ENCODE assay signal across 20 mouse cellular contexts in the genomic region with DNA sequence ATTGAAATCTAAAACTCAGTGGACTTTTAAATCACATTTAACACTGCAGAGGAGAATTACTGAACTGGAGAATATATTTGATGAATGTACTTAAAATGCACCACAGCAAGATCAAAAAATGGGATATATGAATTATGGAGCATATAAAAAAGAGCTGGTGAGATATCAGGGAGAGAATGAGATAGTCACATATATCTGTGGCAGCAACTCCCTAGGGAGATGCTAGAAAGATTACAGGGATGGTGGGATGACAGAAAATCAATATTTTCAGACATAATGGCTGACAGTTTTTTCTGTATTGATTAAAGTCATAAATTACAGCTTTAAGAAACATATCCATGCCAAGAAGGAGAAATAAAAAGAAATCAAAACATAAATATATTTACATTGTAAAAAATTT.
"Had no signal": no experiment of that assay in that cellular context is flagged by ENCODE, and none has a peak within 500 bp of the region (broad histone marks: within the 10 kb centered on the region; RNA-seq: fewer than 3 reads in every experiment).

No protein-coding gene starts in this region.

- H3K27me3 ChIP-seq: liver, embryonic 13.5 days; liver, embryonic 15.5 days; lung, embryonic 15.5 days; megakaryocyte, embryonic 14.5 days had no signal

- DNase-seq: liver, embryonic 13.5 days; liver, postnatal 0 days; lung, adult 2 months; lung, postnatal 14 days; lung, postnatal 36 days; midbrain, embryonic 14.5 days; right cerebral cortex, adult 18-20 months; right cerebral cortex, postnatal 25 days; right cerebral cortex, postnatal 4 days; spleen, adult 18-20 months; thymus, adult 18-20 months; thymus, postnatal 14 days; thymus, postnatal 36 days had no signal

- H3K4me3 ChIP-seq: liver, embryonic 13.5 days; liver, embryonic 15.5 days; lung, embryonic 15.5 days; megakaryocyte, embryonic 14.5 days had no signal

- H3K27ac ChIP-seq: liver, embryonic 13.5 days; liver, embryonic 15.5 days; lung, embryonic 15.5 days; macrophage had no signal

- ATAC-seq: liver, postnatal 0 days; lung, postnatal 0 days had no signal

- H3K9me3 ChIP-seq: liver, embryonic 13.5 days; liver, embryonic 15.5 days; lung, embryonic 15.5 days; megakaryocyte, embryonic 14.5 days had no signal

- H3K9ac ChIP-seq: liver, embryonic 13.5 days; liver, embryonic 15.5 days; liver, postnatal 0 days; lung, embryonic 15.5 days had no signal

- H3K4me2 ChIP-seq: liver, embryonic 11.5 days; liver, embryonic 13.5 days; liver, embryonic 15.5 days; lung, embryonic 15.5 days; midbrain, embryonic 11.5 days had no signal

- H3K4me1 ChIP-seq: liver, embryonic 13.5 days; liver, embryonic 15.5 days; lung, embryonic 15.5 days; megakaryocyte, embryonic 14.5 days had no signal

- H3K36me3 ChIP-seq: liver, embryonic 13.5 days; liver, embryonic 15.5 days; lung, embryonic 15.5 days had no signal
